Mouse (Mus musculus) erythroblast, embryonic 14.5 days (primary cell): ENCODE results near the gene Zfp641.

Experiments used
- GATA1 ChIP-seq: IDR thresholded peaks from 2 replicates; pipeline ENCODE4 v1.6.1; 2012; ENCODE audit warnings: low read length, inconsistent platforms, mixed read lengths
- TAL1 ChIP-seq: IDR thresholded peaks from 3 replicates; pipeline ENCODE4 v1.6.1; 2012; ENCODE audit warnings: low read length, inconsistent platforms, mixed read lengths

- TF ChIP-seq GATA1 (no peak), TAL1 (no peak)
Observed at GRCm38 (mm10) chr15:98257193-98257592, 38.8 kb downstream of the Zfp641 start, which contains the start of gene H1fnt.
